Mouse (Mus musculus) neural tube, embryonic 11.5 days (tissue): ENCODE results near the gene Rnf144b. TPM values are rescaled to one million over a fixed set of nuclear protein-coding genes. Genes with fewer than 3 reads are reported as not detected.

Experiments
- ATAC-seq: fragments of 200-750 bp; cut with Nextera tagmentation; 2 replicates; pipeline ENCODE4 v1.8.0; 2017; ENCODE audit warnings: moderate number of reproducible peaks, mild to moderate bottlenecking, moderate TSS enrichment, moderate library complexity; ENCODE audit not compliant: insufficient read depth, low FRiP score, low TSS enrichment
- DNase-seq: peaks from one replicate; pipeline ENCODE4 v3.0.0-alpha.2; 2015; ENCODE audit warnings: low spot score
- H3K27ac ChIP-seq: fragments of 300-500 bp; sonication (generic); 2 replicates; pipeline ENCODE4 v1.5.1; 2014; ENCODE audit warnings: low read depth, mild to moderate bottlenecking, low read length
- H3K27me3 ChIP-seq: fragments of 300-500 bp; sonication (generic); 2 replicates; pipeline ENCODE4 v1.6.1; 2014; ENCODE audit warnings: mild to moderate bottlenecking, low read length, mixed read lengths; ENCODE audit not compliant: control insufficient read depth, insufficient read depth
- H3K36me3 ChIP-seq: fragments of 300-500 bp; sonication (generic); 2 replicates; pipeline ENCODE4 v1.6.1; 2014; ENCODE audit warnings: mild to moderate bottlenecking, low read length, moderate library complexity, mixed read lengths; ENCODE audit not compliant: control insufficient read depth, insufficient read depth
- H3K4me1 ChIP-seq: fragments of 300-500 bp; sonication (generic); 2 replicates; pipeline ENCODE4 v1.6.1; 2014; ENCODE audit warnings: low read length, mixed read lengths; ENCODE audit not compliant: control insufficient read depth, insufficient read depth
- H3K4me2 ChIP-seq: fragments of 300-500 bp; sonication (generic); 2 replicates; pipeline ENCODE4 v1.6.1; 2014; ENCODE audit warnings: low read depth, mild to moderate bottlenecking, moderate library complexity
- H3K4me3 ChIP-seq: fragments of 300-500 bp; sonication (generic); 2 replicates; pipeline ENCODE4 v1.5.1; 2014; ENCODE audit warnings: low read depth, low read length
- H3K9ac ChIP-seq: fragments of 300-500 bp; sonication (generic); 2 replicates; pipeline ENCODE4 v1.6.1; 2014; ENCODE audit warnings: mild to moderate bottlenecking, low read length
- H3K9me3 ChIP-seq: fragments of 300-500 bp; sonication (generic); 2 replicates; pipeline ENCODE4 v1.6.1; 2016; ENCODE audit warnings: low read length; ENCODE audit not compliant: control insufficient read depth
- WGBS: fragments of 180-500 bp; shearing (Covaris S2); extraction: QIAGEN DNeasy Blood & Tissue Kit; methylation state at CpG from one replicate; pipeline ENCODE4 v1.1.7; 2014; 5-methylcytosine and 5-hydroxymethylcytosine counted together
- polyA plus RNA-seq: library from polyadenylated mRNA; unstranded; fragments of >200 nt; fragmentation: Nextera tagmentation; extraction: Ambion mirVana; gene quantifications from 2 replicates; pipeline ENCODE4 v1.2.1, GENCODE M21; 2014

The Rnf144b gene
- polyA plus RNA-seq, 1 experiment from 2014 or later = 2.4 TPM

DNA sequence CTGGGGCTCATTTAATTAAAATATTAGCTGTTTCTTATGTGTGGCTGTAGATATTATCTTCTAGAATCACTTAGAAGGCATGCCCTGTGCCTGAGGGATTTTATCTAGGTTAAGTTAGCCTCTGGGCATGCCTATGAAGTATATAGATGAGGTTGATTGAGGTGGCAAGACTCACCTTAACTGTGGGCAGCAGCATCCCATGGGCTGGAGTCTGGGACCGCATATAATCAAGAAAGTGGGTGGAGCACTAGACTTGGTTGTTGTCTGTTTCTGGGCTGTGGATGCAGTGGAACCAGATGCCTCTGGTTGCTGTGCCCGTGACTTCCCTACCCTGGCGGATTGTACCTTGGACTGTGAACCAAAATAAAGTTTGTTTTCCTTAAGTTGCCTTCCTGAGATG, 10.4 kb upstream of the Rnf144b start:
- DNase-seq (no peak), ATAC-seq (no peak)
- Histone ChIP-seq H3K9ac (no peak overlapping the region), H3K4me2 (no peak overlapping the region), H3K9me3 (no peaks in the 10 kb centered on the region), H3K4me1 (no peaks in the 10 kb centered on the region), H3K27me3 (no peaks in the 10 kb centered on the region), H3K36me3 (no peaks in the 10 kb centered on the region), H3K4me3 (no peak overlapping the region), H3K27ac (no peak overlapping the region)
- WGBS = 88% methylated on average over 3 of the region's 3 CpGs

DNA sequence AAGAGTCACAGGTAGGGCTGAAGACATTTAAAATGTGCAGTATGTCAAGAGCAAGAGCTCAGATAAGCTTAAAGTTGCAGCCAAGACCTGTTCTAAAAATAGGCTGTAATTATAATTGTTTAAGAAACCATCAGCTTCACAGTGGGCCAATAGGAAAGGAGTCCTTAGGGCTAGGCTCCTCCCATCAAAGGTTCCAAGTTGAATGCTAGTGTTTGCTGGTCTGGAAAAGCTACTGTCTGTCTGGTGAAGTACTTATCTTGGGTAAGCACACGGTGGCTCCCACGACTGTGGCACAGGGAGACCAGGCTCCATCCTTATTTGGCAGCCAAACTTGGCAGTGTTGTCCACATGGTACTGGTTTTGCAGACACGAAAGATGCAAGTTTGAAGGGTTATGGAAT, 9.5 kb upstream of the Rnf144b start:
- ATAC-seq = no peak
- 77% methylated on average over 3 of the region's 3 CpGs for WGBS
- no peak overlapping the region for H3K9ac ChIP-seq
- no peak overlapping the region for H3K4me3 ChIP-seq
- no peak for DNase-seq
- H3K36me3 ChIP-seq = no peaks in the 10 kb centered on the region
- no peaks in the 10 kb centered on the region for H3K27me3 ChIP-seq
- H3K4me2 ChIP-seq = no peak overlapping the region
- H3K4me1 ChIP-seq = no peaks in the 10 kb centered on the region
- H3K27ac ChIP-seq = no peak overlapping the region
- H3K9me3 ChIP-seq = no peaks in the 10 kb centered on the region

DNA sequence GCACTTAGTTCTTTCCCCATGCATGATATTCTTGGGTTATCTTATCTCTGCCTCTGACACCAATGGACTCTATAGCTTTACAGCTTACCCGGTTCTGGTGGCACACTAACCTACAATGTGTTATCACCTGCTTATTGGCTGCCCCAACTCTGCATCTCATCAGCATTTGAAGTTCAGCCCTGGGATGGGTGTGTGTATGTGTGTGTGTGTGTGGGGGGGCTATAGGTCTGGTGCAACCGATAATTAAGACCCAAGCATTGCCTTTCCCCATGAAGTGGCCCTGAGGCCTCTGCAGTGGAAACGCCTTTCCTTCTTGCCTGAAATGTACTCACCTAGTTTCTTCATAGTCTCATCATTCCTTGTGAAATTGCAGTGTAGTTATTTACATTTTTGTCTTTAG, 6.5 kb upstream of the Rnf144b start:
- no peaks in the 10 kb centered on the region for H3K27me3 ChIP-seq
- H3K9me3 ChIP-seq = no peaks in the 10 kb centered on the region
- no peaks in the 10 kb centered on the region for H3K4me1 ChIP-seq
- H3K4me2 ChIP-seq = no peak overlapping the region
- H3K27ac ChIP-seq = no peak overlapping the region
- no peak overlapping the region for H3K4me3 ChIP-seq
- ATAC-seq (no peak), DNase-seq (no peak)
- no peaks in the 10 kb centered on the region for H3K36me3 ChIP-seq
- WGBS = 86% methylated on average over 3 of the region's 3 CpGs
- no peak overlapping the region for H3K9ac ChIP-seq

DNA sequence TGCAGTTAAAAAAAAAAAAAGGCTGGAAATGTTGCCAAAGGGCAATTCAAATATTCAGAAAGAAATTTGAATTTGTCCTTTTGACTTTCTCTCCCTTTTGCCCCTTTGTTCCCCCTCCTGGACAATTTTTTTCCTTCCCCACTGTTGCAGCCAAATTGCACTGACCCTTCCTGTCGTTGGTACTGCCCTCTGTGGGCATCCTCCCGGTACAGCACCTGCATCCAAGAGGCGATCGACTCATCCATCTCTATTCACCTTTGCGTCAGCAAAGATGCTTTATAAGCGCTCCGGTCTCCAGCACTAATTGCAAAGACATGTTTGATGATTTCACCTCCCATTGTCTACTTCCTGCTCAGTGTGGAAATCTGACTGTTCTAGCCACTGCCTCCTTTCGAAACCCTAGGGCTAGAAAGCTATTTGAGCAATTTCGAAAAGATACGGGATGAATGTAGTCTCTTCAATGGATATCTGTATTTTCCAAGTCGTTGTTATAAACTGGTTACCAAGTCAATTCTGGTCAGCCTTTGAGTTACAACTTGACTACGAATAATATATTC, 1.0 kb upstream of the Rnf144b start:
- H3K9ac ChIP-seq = no peak overlapping the region
- no peak overlapping the region for H3K4me3 ChIP-seq
- H3K27me3 ChIP-seq = peaks cover 6% of the 10 kb centered on the region; the same call in 1 of the 2 replicates
- no peak for ATAC-seq
- H3K4me1 ChIP-seq = no peaks in the 10 kb centered on the region
- no peaks in the 10 kb centered on the region for H3K9me3 ChIP-seq
- WGBS = 36% methylated on average over 12 of the region's 12 CpGs
- no peak overlapping the region for H3K4me2 ChIP-seq
- no peak for DNase-seq
- H3K27ac ChIP-seq = no peak overlapping the region
- no peaks in the 10 kb centered on the region for H3K36me3 ChIP-seq

DNA sequence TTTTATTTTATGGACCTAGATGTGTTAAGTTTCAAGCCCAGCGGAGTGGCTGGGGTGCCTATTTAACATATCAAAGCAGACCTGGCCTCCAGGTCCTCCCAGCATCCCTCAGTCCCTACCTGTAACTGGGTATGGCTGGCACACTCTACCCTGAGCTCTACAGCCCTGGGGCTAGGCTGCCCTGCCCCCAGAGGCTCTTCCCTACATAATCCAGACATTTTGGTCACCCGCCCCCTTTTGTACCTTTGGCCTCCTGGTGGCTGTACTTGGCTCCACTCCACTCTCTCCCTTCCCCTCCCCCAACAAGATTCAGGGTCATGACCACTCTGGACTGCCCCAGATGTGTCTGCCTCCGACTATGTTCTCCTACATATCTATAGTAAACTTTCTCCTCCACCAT, 2.0 kb downstream of the Rnf144b start:
- 41% methylated on average over 3 of the region's 3 CpGs for WGBS
- no peaks in the 10 kb centered on the region; the same call in 1 of the 2 replicates for H3K4me1 ChIP-seq
- no peak overlapping the region for H3K4me3 ChIP-seq
- no peaks in the 10 kb centered on the region for H3K9me3 ChIP-seq
- peaks cover 6% of the 10 kb centered on the region; the same call in 1 of the 2 replicates for H3K27me3 ChIP-seq
- no peaks in the 10 kb centered on the region for H3K36me3 ChIP-seq
- no peak overlapping the region for H3K27ac ChIP-seq
- no peak overlapping the region for H3K9ac ChIP-seq
- DNase-seq = no peak
- ATAC-seq = no peak
- no peak overlapping the region for H3K4me2 ChIP-seq

DNA sequence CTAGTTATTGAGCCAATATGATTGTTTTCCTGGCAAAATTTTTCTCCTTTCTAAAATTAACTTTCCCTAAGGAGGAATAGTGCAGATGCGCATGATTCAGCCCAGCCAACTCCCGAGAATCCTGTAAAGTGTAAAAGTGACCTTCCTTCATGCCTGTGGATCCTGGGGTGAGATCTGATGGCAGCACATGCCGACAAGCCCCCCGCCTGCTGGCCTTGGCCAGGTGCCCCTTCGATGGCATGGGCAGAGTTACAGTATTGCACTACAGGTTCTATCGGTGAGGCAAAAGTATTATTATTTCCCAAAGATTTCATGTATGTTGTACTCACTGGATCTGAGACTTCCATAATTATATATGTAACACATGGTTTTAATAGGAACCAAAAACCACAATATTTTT, 2.5 kb downstream of the Rnf144b start:
- no peak for DNase-seq
- 84% methylated on average over 6 of the region's 6 CpGs for WGBS
- no peaks in the 10 kb centered on the region for H3K9me3 ChIP-seq
- no peak overlapping the region for H3K9ac ChIP-seq
- no peak for ATAC-seq
- no peak overlapping the region for H3K27ac ChIP-seq
- no peak overlapping the region for H3K4me3 ChIP-seq
- peaks cover 6% of the 10 kb centered on the region; the same call in 1 of the 2 replicates for H3K27me3 ChIP-seq
- H3K4me1 ChIP-seq = no peaks in the 10 kb centered on the region; the same call in 1 of the 2 replicates
- H3K4me2 ChIP-seq = no peak overlapping the region
- no peaks in the 10 kb centered on the region for H3K36me3 ChIP-seq

DNA sequence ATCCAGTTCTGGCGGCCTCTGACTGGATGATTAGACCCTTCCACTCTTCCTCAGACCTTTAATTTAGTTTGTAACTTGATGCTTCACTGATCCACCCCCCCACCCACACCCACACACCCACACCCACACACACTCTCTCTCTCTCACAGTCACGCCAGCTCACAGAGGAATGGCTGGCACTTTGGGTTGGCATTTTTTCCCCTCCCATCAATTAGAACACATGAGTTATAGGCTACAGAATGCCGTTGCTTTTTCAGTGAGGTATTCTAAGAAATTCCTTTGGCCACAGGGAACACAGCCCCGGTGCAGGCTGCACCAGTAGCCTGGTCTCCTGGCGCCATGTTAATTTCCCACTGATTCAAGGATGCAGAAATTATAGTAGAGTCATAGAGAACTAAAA, 3.1 kb downstream of the Rnf144b start:
- Histone ChIP-seq H3K9ac (no peak overlapping the region), H3K4me3 (no peak overlapping the region), H3K36me3 (no peaks in the 10 kb centered on the region), H3K4me1 (no peaks in the 10 kb centered on the region; the same call in 1 of the 2 replicates), H3K4me2 (no peak overlapping the region), H3K27ac (no peak overlapping the region), H3K9me3 (no peaks in the 10 kb centered on the region), H3K27me3 (peaks cover 6% of the 10 kb centered on the region; the same call in 1 of the 2 replicates)
- ATAC-seq (no peak), DNase-seq (no peak)
- whole genome bisulfite sequencing = 71% methylated on average over 5 of the region's 5 CpGs

DNA sequence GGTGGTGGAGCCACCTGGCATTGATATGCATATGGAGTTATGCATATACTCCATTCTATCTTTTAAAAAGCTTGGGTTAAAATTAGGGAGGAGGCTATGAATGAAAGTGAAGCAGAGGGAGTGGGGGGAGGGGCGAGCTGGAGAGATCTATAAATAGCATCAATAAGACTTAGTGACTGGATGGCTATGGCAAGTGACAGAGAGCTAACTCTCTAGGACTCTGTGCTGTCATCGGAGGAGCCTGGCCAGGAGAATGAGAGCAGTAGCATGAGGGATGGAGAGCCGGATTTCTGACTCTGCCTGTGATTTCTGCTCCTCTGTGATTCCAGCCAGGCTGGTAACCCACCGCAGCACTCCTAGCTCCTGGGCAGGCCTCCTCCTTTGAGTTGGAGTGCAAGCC, 6.6 kb downstream of the Rnf144b start:
- H3K4me2 ChIP-seq = no peak overlapping the region

DNA sequence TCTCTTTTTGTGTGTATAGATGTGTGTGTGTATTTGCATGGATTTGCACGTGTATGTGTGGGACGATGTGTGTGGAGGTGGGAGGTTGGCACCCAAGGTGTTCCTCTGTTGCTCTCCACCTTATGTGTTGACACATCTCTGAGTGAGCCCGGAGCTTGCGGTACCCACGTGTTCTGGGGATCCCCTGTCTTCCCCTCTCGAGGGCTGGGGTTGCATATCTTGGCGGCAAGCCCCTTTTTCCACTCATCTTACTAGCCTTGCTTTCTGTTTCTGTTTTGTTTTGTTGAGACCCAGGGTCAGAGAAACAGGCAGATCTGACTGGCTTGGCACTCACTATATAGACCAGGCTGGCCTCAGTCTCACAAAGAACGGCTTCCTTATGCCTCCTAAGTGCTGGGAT, 10.6 kb downstream of the Rnf144b start:
- Histone ChIP-seq H3K9ac (no peak overlapping the region), H3K27ac (no peak overlapping the region), H3K4me3 (no peak overlapping the region), H3K9me3 (no peaks in the 10 kb centered on the region), H3K4me1 (no peaks in the 10 kb centered on the region; the same call in 1 of the 2 replicates), H3K36me3 (no peaks in the 10 kb centered on the region), H3K27me3 (no peaks in the 10 kb centered on the region), H3K4me2 (no peak overlapping the region)
- whole genome bisulfite sequencing = 89% methylated on average over 8 of the region's 8 CpGs
- DNase-seq (no peak), ATAC-seq (no peak)

More for the DNA sequence above, 6.6 kb downstream of the Rnf144b start:
- ATAC-seq (no peak), DNase-seq (no peak)
- no peaks in the 10 kb centered on the region; the same call in 1 of the 2 replicates for H3K4me1 ChIP-seq
- no peak overlapping the region for H3K27ac ChIP-seq
- 62% methylated on average over 4 of the region's 4 CpGs for WGBS
- H3K4me3 ChIP-seq = no peak overlapping the region
- H3K27me3 ChIP-seq = no peaks in the 10 kb centered on the region
- H3K9ac ChIP-seq = no peak overlapping the region
- H3K9me3 ChIP-seq = no peaks in the 10 kb centered on the region
- no peaks in the 10 kb centered on the region for H3K36me3 ChIP-seq
